Mouse (Mus musculus): ENCODE measurements around the gene Narfl.
"Not testable (repeated sequence)": the region's sequence is repeated elsewhere in the genome, so short reads cannot be mapped to it uniquely, and the experiment has no call there.

Narfl gene

GRCm38 (mm10) chr17:25773549-25774120, at the start of gene Narfl:
Gene Narfl (plus strand): TSS chr17:25773776.
- DNase-seq, result peak; percentile 92 to 98

- no peak for DNase-seq
Observed at GRCm38 (mm10) chr17:25723919-25724318, 49.7 kb upstream of the Narfl start.

- no peak for DNase-seq
Observed at GRCm38 (mm10) chr17:25725264-25725663, 48.3 kb upstream of the Narfl start.

- peak; percentile 96 for DNase-seq
Observed at GRCm38 (mm10) chr17:25727265-25728008, 46.1 kb upstream of the Narfl start, which contains the start of the genes Chtf18 and Rpusd1. Gene Chtf18 (minus strand): TSS chr17:25727419. Gene Rpusd1 (plus strand): TSS chr17:25727670.

- no peak for DNase-seq
Observed at GRCm38 (mm10) chr17:25728009-25728270, 45.6 kb upstream of the Narfl start.

GRCm38 (mm10) chr17:25732082-25732481, 41.5 kb upstream of the Narfl start:
- DNase-seq, result peak; percentile 59 to 82

- no peak for DNase-seq
Observed at GRCm38 (mm10) chr17:25735246-25735645, 38.3 kb upstream of the Narfl start.

GRCm38 (mm10) chr17:25735745-25736144, 37.8 kb upstream of the Narfl start, which contains the start of gene Mslnl:
Gene Mslnl (plus strand): TSS chr17:25736042.
- no peak for DNase-seq

GRCm38 (mm10) chr17:25738861-25739260, 34.7 kb upstream of the Narfl start:
- no peak for DNase-seq

GRCm38 (mm10) chr17:25741471-25741870, 32.1 kb upstream of the Narfl start:
- DNase-seq, result not testable (repeated sequence)

- no peak for DNase-seq
Observed at GRCm38 (mm10) chr17:25743831-25744230, 29.7 kb upstream of the Narfl start.

GRCm38 (mm10) chr17:25744311-25744710, 29.3 kb upstream of the Narfl start:
- no peak for DNase-seq

GRCm38 (mm10) chr17:25748238-25748637, 25.3 kb upstream of the Narfl start:
- no peak for DNase-seq

GRCm38 (mm10) chr17:25749314-25749713, 24.3 kb upstream of the Narfl start:
- no peak for DNase-seq

GRCm38 (mm10) chr17:25751446-25751845, 22.1 kb upstream of the Narfl start:
- no peak for DNase-seq

- DNase-seq, result no peak
Observed at GRCm38 (mm10) chr17:25754241-25754640, 19.3 kb upstream of the Narfl start, which contains the start of gene Msln. Gene Msln (minus strand): TSS chr17:25754378.

- no peak for DNase-seq
Observed at GRCm38 (mm10) chr17:25755086-25755485, 18.5 kb upstream of the Narfl start.

- DNase-seq, result no peak
Observed at GRCm38 (mm10) chr17:25755627-25756377, 17.8 kb upstream of the Narfl start.

- no peak for DNase-seq
Observed at GRCm38 (mm10) chr17:25756378-25757242, 17.0 kb upstream of the Narfl start.

GRCm38 (mm10) chr17:25757691-25758090, 15.9 kb upstream of the Narfl start:
- no peak for DNase-seq

- no peak for DNase-seq
Observed at GRCm38 (mm10) chr17:25760148-25760547, 13.4 kb upstream of the Narfl start.

- no peak for DNase-seq
Observed at GRCm38 (mm10) chr17:25761561-25761970, 12.0 kb upstream of the Narfl start.

- no peak for DNase-seq
Observed at GRCm38 (mm10) chr17:25762591-25762990, 11.0 kb upstream of the Narfl start.
